Mouse (Mus musculus): ENCODE measurements around the gene Snrpb2. TPM values are rescaled to one million over a fixed set of nuclear protein-coding genes. Genes with fewer than 3 reads are reported as not detected.
A peak's percentile ranks its signal among the peaks of the same experiment; 100 is the strongest.

Snrpb2 gene
- polyA plus RNA-seq (2012; fragmentation: generic; extraction: Trizol), result 21.0 TPM

GRCm38 (mm10) chr2:143062812-143063792, at the start of gene Snrpb2:
TSS of gene Snrpb2 (plus strand) at chr2:143063039.
- TF ChIP-seq REST (IDR thresholded peaks at IDR 0.05; ENCODE audit: insufficient read depth, insufficient read length) (no peak), POLR2AphosphoS2 (IDR thresholded peaks at IDR 0.05; ENCODE audit: insufficient read length, low read depth) (no peak), SRF (IDR thresholded peaks at IDR 0.05; ENCODE audit: control insufficient read depth, insufficient read length, low read depth) (peak; percentile 79), MYOG (IDR thresholded peaks at IDR 0.05; ENCODE audit: control insufficient read depth in 1 of 3, insufficient read depth in 1 of 3, insufficient read length in 2 of 3, low read depth in 2 of 3) (no peak), USF1 (IDR thresholded peaks at IDR 0.05; ENCODE audit: low read depth) (no peak), CEBPB (IDR thresholded peaks at IDR 0.05; ENCODE audit: insufficient read depth, poor library complexity, severe bottlenecking) (no peak), POLR2A (IDR thresholded peaks at IDR 0.05; ENCODE audit: insufficient read length, low read depth) (peak; percentile 27), MAX (IDR thresholded peaks at IDR 0.05; ENCODE audit: low read depth) (no peak), TCF12 (IDR thresholded peaks at IDR 0.05; ENCODE audit: insufficient read depth, poor library complexity, severe bottlenecking) (no peak), E2F4 (IDR thresholded peaks at IDR 0.05; ENCODE audit: insufficient read depth) (peak; percentile 68), MYOD1 (IDR thresholded peaks at IDR 0.05; ENCODE audit: control insufficient read depth in 1 of 3, insufficient read length in 2 of 3, low read depth in 2 of 3) (no peak), TCF3 (IDR thresholded peaks at IDR 0.05; ENCODE audit: insufficient read length, low read depth) (no peak)

GRCm38 (mm10) chr2:143013057-143013456, 49.8 kb upstream of the Snrpb2 start:
- H3K36me3 ChIP-seq (ENCODE audit: control insufficient read depth, insufficient read depth), result no peaks in the 10 kb centered on the region
- TF ChIP-seq SRF (IDR thresholded peaks at IDR 0.05; ENCODE audit: control insufficient read depth, insufficient read length, low read depth), result no peak
- TF ChIP-seq MAX (IDR thresholded peaks at IDR 0.05; ENCODE audit: low read depth), result no peak
- no peak for TF ChIP-seq CEBPB (IDR thresholded peaks at IDR 0.05; ENCODE audit: insufficient read depth, poor library complexity, severe bottlenecking)
- H3ac ChIP-seq (ENCODE audit: control insufficient read depth, insufficient read length), result no peak overlapping the region
- H3K79me2 ChIP-seq (ENCODE audit: control insufficient read depth, insufficient read depth), result no peaks in the 10 kb centered on the region
- no peak overlapping the region for H3K4me3 ChIP-seq
- H3K4me2 ChIP-seq (ENCODE audit: low read depth), result peak overlapping the region; percentile 1
- no peaks in the 10 kb centered on the region for H3K27me3 ChIP-seq (ENCODE audit: control insufficient read depth, insufficient read depth, insufficient read length)

More at GRCm38 (mm10) chr2:143062812-143063792, at the start of gene Snrpb2:
- Histone ChIP-seq H3K36me3 (ENCODE audit: control insufficient read depth, insufficient read depth) (peaks cover 13% of the 10 kb centered on the region), H3K4me3 (peak within 1 kb of the TSS; percentile 80), H3K4me2 (ENCODE audit: low read depth) (peak within 1 kb of the TSS; percentile 73), H3K27me3 (ENCODE audit: control insufficient read depth, insufficient read depth, insufficient read length) (no peaks in the 10 kb centered on the region), H3ac (ENCODE audit: control insufficient read depth, insufficient read length) (peak within 1 kb of the TSS; percentile 74), H3K79me2 (ENCODE audit: control insufficient read depth, insufficient read depth) (peaks cover 18% of the 10 kb centered on the region)

GRCm38 (mm10) chr2:143018084-143018483, 44.8 kb upstream of the Snrpb2 start:
- Histone ChIP-seq H3ac (ENCODE audit: control insufficient read depth, insufficient read length) (no peak overlapping the region), H3K79me2 (ENCODE audit: control insufficient read depth, insufficient read depth) (no peaks in the 10 kb centered on the region), H3K4me2 (ENCODE audit: low read depth) (no peak overlapping the region), H3K4me3 (no peak overlapping the region), H3K27me3 (ENCODE audit: control insufficient read depth, insufficient read depth, insufficient read length) (no peaks in the 10 kb centered on the region), H3K36me3 (ENCODE audit: control insufficient read depth, insufficient read depth) (no peaks in the 10 kb centered on the region)
- TF ChIP-seq SRF (IDR thresholded peaks at IDR 0.05; ENCODE audit: control insufficient read depth, insufficient read length, low read depth), result no peak
- no peak for TF ChIP-seq E2F4 (IDR thresholded peaks at IDR 0.05; ENCODE audit: insufficient read depth)
- TF ChIP-seq USF1 (IDR thresholded peaks at IDR 0.05; ENCODE audit: low read depth), result no peak
- no peak for TF ChIP-seq POLR2A (IDR thresholded peaks at IDR 0.05; ENCODE audit: insufficient read length, low read depth)
- TF ChIP-seq MAX (IDR thresholded peaks at IDR 0.05; ENCODE audit: low read depth), result no peak
- TF ChIP-seq MYOG (IDR thresholded peaks at IDR 0.05; ENCODE audit: control insufficient read depth in 1 of 3, insufficient read depth in 1 of 3, insufficient read length in 2 of 3, low read depth in 2 of 3), result no peak
- TF ChIP-seq TCF3 (IDR thresholded peaks at IDR 0.05; ENCODE audit: insufficient read length, low read depth), result no peak
- TF ChIP-seq CEBPB (IDR thresholded peaks at IDR 0.05; ENCODE audit: insufficient read depth, poor library complexity, severe bottlenecking), result no peak
- no peak for TF ChIP-seq TCF12 (IDR thresholded peaks at IDR 0.05; ENCODE audit: insufficient read depth, poor library complexity, severe bottlenecking)
- TF ChIP-seq MYOD1 (IDR thresholded peaks at IDR 0.05; ENCODE audit: control insufficient read depth in 1 of 3, insufficient read length in 2 of 3, low read depth in 2 of 3), result no peak
- no peak for TF ChIP-seq REST (IDR thresholded peaks at IDR 0.05; ENCODE audit: insufficient read depth, insufficient read length)

GRCm38 (mm10) chr2:143018591-143019130, 44.2 kb upstream of the Snrpb2 start:
- Histone ChIP-seq H3K4me3 (no peak overlapping the region), H3ac (ENCODE audit: control insufficient read depth, insufficient read length) (no peak overlapping the region), H3K4me2 (ENCODE audit: low read depth) (peak overlapping the region; percentile 3), H3K79me2 (ENCODE audit: control insufficient read depth, insufficient read depth) (no peaks in the 10 kb centered on the region), H3K27me3 (ENCODE audit: control insufficient read depth, insufficient read depth, insufficient read length) (no peaks in the 10 kb centered on the region), H3K36me3 (ENCODE audit: control insufficient read depth, insufficient read depth) (no peaks in the 10 kb centered on the region)
- TF ChIP-seq TCF3 (IDR thresholded peaks at IDR 0.05; ENCODE audit: insufficient read length, low read depth) (no peak), REST (IDR thresholded peaks at IDR 0.05; ENCODE audit: insufficient read depth, insufficient read length) (no peak), MYOG (IDR thresholded peaks at IDR 0.05; ENCODE audit: control insufficient read depth in 1 of 3, insufficient read depth in 1 of 3, insufficient read length in 2 of 3, low read depth in 2 of 3) (no peak), E2F4 (IDR thresholded peaks at IDR 0.05; ENCODE audit: insufficient read depth) (no peak), CEBPB (IDR thresholded peaks at IDR 0.05; ENCODE audit: insufficient read depth, poor library complexity, severe bottlenecking) (no peak), MAX (IDR thresholded peaks at IDR 0.05; ENCODE audit: low read depth) (no peak), TCF12 (IDR thresholded peaks at IDR 0.05; ENCODE audit: insufficient read depth, poor library complexity, severe bottlenecking) (no peak), USF1 (IDR thresholded peaks at IDR 0.05; ENCODE audit: low read depth) (no peak), SRF (IDR thresholded peaks at IDR 0.05; ENCODE audit: control insufficient read depth, insufficient read length, low read depth) (no peak), POLR2AphosphoS2 (IDR thresholded peaks at IDR 0.05; ENCODE audit: insufficient read length, low read depth) (no peak), POLR2A (IDR thresholded peaks at IDR 0.05; ENCODE audit: insufficient read length, low read depth) (no peak), MYOD1 (IDR thresholded peaks at IDR 0.05; ENCODE audit: control insufficient read depth in 1 of 3, insufficient read length in 2 of 3, low read depth in 2 of 3) (no peak)
